Mouse (Mus musculus): ENCODE results near the gene Tmem184b.
A peak's percentile ranks its signal among the peaks of the same experiment; 100 is the strongest.

Gene Tmem184b

DNA sequence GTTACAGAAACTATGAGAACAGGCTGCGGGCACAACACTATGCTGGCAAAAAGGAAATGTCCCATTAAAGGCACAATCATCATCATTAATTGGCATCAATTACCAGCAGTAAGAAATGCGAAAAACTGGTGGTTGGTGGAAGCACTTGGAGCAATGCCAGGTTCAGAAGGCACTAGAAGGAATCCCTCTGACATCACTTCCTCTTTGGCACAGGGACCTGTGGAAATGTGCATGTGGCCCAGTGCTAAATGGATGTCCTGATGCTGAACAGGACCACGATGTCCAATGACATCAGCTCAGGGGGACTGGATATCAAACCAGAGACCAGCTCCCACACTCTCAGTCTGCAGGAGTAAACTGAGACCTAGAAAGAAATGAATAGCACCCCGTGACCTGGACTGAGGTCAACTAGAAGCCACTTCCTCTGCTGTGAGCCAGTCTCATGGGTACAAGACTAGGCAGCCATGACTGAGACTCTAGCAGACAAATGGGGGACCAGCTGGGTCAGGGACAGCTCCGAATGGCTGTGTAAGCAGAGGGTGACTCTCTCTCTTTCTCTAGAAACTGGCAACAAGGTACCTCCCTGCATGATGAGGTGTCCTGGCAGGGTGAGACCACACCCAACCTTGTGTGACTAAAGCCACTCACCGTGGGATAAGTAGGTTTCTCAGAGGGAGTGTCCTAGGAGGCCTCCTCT lies 60.6 kb downstream of the Tmem184b start:
- no peak for DNase-seq (ENCODE audit: low read depth, low spot score)

DNA sequence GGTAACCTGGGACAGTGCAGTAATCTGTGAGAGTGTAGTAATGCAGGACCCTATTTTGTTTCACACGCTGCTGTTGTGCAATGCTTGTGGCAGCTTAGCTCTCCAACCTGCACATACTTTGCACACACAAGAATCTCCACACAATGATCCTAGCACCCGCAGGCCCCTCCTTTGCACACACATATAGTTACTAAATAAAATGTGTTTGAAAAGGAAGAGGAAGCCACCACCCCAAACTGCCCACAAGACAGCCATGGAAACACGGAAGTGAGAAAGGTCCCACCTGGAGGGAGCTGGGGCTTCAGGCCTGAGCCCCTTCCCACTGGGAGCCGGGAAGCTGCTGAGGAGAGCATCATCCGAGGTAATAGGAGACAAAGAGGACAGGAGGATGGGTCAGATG lies 64.4 kb downstream of the Tmem184b start:
- DNase-seq (ENCODE audit: low read depth, low spot score) = no peak

- DNase-seq (ENCODE audit: low read depth, low spot score) = no peak
These were observed 68.2 kb downstream of the Tmem184b start for GRCm38 (mm10) chr15:79335061-79335655.

DNA sequence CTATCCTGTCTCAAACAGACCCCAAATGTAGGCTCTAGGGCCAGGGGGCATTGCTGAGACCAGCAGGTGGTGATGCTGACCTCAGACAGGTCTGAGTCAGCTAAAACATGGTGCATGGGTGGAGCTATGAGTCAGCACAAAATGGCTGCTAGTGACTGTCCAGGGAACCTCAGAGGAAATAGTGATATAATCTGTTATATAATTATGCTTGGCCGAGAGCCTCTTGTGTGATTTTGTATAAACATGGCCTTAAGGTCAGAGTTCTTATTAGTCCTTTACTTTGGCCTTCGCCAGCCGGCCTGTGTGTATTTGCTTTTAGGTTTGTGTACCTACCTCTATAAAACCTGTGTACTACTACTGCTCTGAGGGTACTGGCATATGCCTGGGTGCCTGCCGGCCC lies 70.0 kb downstream of the Tmem184b start:
- no peak for DNase-seq (ENCODE audit: low read depth, low spot score)

GRCm38 (mm10) chr15:79330521-79330920 lies 72.8 kb downstream of the Tmem184b start:
- peak; percentile 54 for DNase-seq (ENCODE audit: low read depth, low spot score)

- DNase-seq (ENCODE audit: low read depth, low spot score) = peak; percentile 49
These were observed 73.4 kb downstream of the Tmem184b start for GRCm38 (mm10) chr15:79329979-79330363.

DNA sequence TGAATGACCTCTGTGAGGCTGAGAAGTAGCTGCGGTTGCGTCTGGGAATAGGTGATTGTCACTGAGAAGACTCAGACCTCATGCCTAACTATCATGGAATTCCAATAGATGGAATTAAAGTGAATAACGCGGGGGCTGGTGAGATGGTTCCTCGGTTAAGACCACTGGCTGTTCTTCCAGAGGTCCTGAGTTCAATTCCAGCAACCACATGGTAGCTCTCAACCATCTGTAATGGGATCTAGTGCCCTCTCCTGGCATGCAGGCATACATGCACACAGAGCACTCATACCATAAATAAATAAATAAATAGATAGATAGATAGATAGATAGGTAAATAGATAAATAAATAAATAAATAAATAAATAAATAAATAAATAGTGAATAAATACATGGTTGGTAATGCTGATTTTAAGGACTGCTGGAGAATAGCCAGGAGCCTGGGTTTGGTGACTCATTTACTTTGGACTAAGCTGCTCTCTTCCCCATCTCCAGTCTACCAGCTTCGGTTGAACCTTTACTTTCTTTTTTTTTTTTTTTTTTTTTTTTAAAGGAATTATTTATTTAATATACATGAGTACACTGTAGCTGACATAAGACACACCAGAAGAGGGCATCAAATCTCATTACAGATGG lies 73.9 kb downstream of the Tmem184b start:
- peak; percentile 67 for DNase-seq (ENCODE audit: low read depth, low spot score)

DNA sequence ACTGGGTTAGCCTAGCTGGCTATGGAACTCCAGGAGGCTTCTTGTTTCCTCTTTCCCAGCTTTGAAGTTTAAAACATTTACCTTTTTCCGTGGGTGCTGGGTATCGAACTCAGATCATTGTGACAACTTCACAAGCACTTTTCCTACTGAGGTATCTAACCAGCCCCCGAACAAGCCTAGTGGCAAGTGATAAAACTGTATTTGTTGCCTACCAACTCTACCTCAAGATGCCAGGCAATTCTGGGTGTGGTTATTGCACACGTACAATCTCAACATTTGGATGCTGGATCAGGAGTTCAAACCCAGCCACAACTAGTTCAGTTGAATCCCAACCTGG lies 74.5 kb downstream of the Tmem184b start:
- peak; percentile 56 for DNase-seq (ENCODE audit: low read depth, low spot score)

- DNase-seq (ENCODE audit: low read depth, low spot score) = peak; percentile 100
These were observed 75.1 kb downstream of the Tmem184b start, which contains the start of gene Pla2g6 for GRCm38 (mm10) chr15:79328058-79328938. Gene Pla2g6, minus strand, starts transcription at chr15:79328390.

- peak; percentile 79 for DNase-seq (ENCODE audit: low read depth, low spot score)
These were observed 76.1 kb downstream of the Tmem184b start for GRCm38 (mm10) chr15:79326971-79327961.

DNA sequence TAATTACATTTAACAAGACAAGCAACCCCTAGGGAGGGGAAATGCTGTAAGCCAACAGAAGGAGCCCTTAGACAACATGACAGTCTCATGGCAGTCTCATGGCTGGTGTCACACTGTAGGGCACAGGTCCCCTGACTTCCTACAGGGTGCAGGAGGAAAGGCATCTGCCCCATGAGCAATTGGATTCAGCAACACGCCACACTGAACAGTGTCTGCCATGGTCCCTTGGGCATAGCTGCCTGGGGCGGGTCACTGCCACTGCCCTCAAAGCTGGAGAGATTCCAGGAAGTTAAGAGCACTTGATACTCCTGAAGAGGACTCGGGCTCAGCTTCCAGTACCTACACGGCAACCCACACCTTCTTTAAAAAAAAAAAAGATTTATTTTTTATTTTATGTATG lies 77.1 kb downstream of the Tmem184b start:
- DNase-seq (ENCODE audit: low read depth, low spot score) = no peak

- DNase-seq (ENCODE audit: low read depth, low spot score) = no peak
These were observed 77.6 kb downstream of the Tmem184b start for GRCm38 (mm10) chr15:79325742-79326141.

GRCm38 (mm10) chr15:79324373-79324772 lies 79.0 kb downstream of the Tmem184b start:
- no peak for DNase-seq (ENCODE audit: low read depth, low spot score)

- no peak for DNase-seq (ENCODE audit: low read depth, low spot score)
These were observed 79.6 kb downstream of the Tmem184b start for GRCm38 (mm10) chr15:79323791-79324155.

GRCm38 (mm10) chr15:79322991-79323790 lies 80.2 kb downstream of the Tmem184b start:
- DNase-seq (ENCODE audit: low read depth, low spot score) = peak; percentile 82

- DNase-seq (ENCODE audit: low read depth, low spot score) = peak; percentile 82
These were observed 80.9 kb downstream of the Tmem184b start for GRCm38 (mm10) chr15:79322281-79322990.

- no peak for DNase-seq (ENCODE audit: low read depth, low spot score)
These were observed 81.6 kb downstream of the Tmem184b start for GRCm38 (mm10) chr15:79321733-79322190.

GRCm38 (mm10) chr15:79313848-79314369 lies 89.5 kb downstream of the Tmem184b start:
- DNase-seq (ENCODE audit: low read depth, low spot score) = no peak

All from A20 (cell line).